In the genomic region with DNA sequence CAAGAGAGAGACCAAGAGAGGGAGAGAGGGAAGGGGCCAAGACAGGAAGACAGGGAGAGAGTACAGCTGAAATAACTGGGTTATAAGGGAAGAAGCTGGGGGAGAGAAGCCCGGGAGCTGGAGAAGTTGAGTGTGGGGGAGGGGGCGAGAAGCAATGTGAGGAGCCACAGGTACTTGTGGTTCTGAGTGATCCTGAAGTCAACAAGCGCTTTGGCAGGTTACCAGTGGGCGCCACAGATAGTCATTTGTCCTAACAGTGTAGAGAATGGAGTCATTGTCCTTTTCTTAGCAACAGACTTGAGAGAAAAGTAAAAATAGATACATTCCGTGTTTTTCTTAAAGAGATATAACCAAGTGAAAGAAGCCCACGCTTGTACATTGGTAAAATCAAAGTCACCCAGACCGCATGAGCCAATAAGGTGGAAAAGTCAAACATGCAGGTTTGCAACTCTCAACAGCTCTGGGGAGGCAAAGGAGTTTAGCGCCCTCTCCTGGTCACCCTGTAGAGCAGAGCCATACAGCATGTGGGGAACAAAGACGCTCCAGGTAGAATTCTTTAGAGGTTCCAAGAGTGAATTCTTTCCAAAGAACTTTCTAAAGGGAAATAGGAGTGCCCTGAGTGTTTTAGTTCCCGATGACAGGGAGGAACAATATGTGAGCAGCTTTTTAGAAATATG, we compare ENCODE assay signal across 9 mouse cellular contexts. TPM values are rescaled to one million over a fixed set of nuclear protein-coding genes. Genes with fewer than 3 reads are reported as not detected.
DNase-seq lines count a peak whose midpoint lies in the region; ATAC-seq and TF ChIP-seq lines count a peak whose summit lies in the region.
"Had no signal": no experiment of that assay in that cellular context is flagged by ENCODE, and none has a peak within 500 bp of the region (broad histone marks: within the 10 kb centered on the region; RNA-seq: fewer than 3 reads in every experiment).

No protein-coding gene starts in this region.

- H3K4me1 ChIP-seq in bone marrow macrophage, adult 2 months (ENCODE audit: control insufficient read depth, insufficient read depth, low read length) = peaks cover 3% of the 10 kb centered on the region; the same call in 1 of the 2 replicates
- H3K4me1 ChIP-seq in forebrain, embryonic 14.5 days (ENCODE audit: control insufficient read depth, insufficient read depth, low read length) = no peaks in the 10 kb centered on the region
- H3K4me1 ChIP-seq in lung, adult 2 months (ENCODE audit: control insufficient read depth, insufficient read depth, low read length) = no peaks in the 10 kb centered on the region; the same call in 1 of the 2 replicates
- H3K4me1 ChIP-seq: midbrain, embryonic 12.5 days had no signal

- no peak for ATAC-seq in forebrain, embryonic 14.5 days
- no peak for ATAC-seq in activated CD4-positive, CD25-positive, alpha-beta regulatory T cell, adult 4 months

- TF ChIP-seq POLR2A in bone marrow macrophage, adult 2 months (IDR thresholded peaks at IDR 0.05; ENCODE audit: borderline replicate concordance, low read depth, low read length) = no peak
- no peak for TF ChIP-seq POLR2A in lung, adult 2 months (IDR thresholded peaks at IDR 0.05; ENCODE audit: borderline replicate concordance, extremely low read depth, low read depth, low read length)

- 0 out of 2 replicates have a peak, but pooled peaks cover 3% of the 10 kb centered on the region for H3K9me3 ChIP-seq in forebrain, embryonic 14.5 days (replicated peaks; ENCODE audit: control insufficient read depth, low read length)

- no peak overlapping the region for H3K4me3 ChIP-seq in bone marrow macrophage, adult 2 months (ENCODE audit: insufficient read depth, low read length)
- H3K4me3 ChIP-seq in forebrain, embryonic 14.5 days (ENCODE audit: low read depth, low read length) = no peak overlapping the region
- H3K4me3 ChIP-seq in lung, adult 2 months (replicated peaks; ENCODE audit: extremely low read depth, low read depth, low read length) = no peak overlapping the region
- H3K4me3 ChIP-seq: midbrain, embryonic 12.5 days had no signal

- no peaks in the 10 kb centered on the region for H3K27me3 ChIP-seq in forebrain, embryonic 14.5 days (replicated peaks; ENCODE audit: control insufficient read depth, insufficient read depth, low read length)

- no peak overlapping the region for H3K27ac ChIP-seq in bone marrow macrophage, adult 2 months (ENCODE audit: insufficient read depth, low read depth, low read length)
- no peak overlapping the region for H3K27ac ChIP-seq in forebrain, embryonic 14.5 days (ENCODE audit: low read depth, low read length)
- H3K27ac ChIP-seq: midbrain, embryonic 12.5 days had no signal

- H3K36me3 ChIP-seq in forebrain, embryonic 14.5 days (ENCODE audit: control insufficient read depth, insufficient read depth, low read length) = no peaks in the 10 kb centered on the region
- H3K36me3 ChIP-seq: midbrain, embryonic 12.5 days had no signal

- H3K9ac ChIP-seq in forebrain, embryonic 14.5 days (ENCODE audit: low read length) = no peak overlapping the region
- H3K9ac ChIP-seq: midbrain, embryonic 12.5 days had no signal

- peak; percentile 80 for TF ChIP-seq CTCF in bone marrow macrophage, adult 2 months (IDR thresholded peaks at IDR 0.05; ENCODE audit: low read depth, low read length)
- TF ChIP-seq CTCF in lung, adult 2 months (IDR thresholded peaks at IDR 0.05; ENCODE audit: insufficient read depth, low read length) = peak; percentile 82

- no peak overlapping the region for H3K4me2 ChIP-seq in forebrain, embryonic 14.5 days (ENCODE audit: low read length)
- H3K4me2 ChIP-seq: midbrain, embryonic 12.5 days had no signal

- peak; percentile 26 to 30 for DNase-seq in urinary bladder, adult 18-20 months (ENCODE audit: low spot score in 2 of 2)
- DNase-seq in urinary bladder, adult 2 months (ENCODE audit: low spot score) = no peak
- peak; percentile 62 for DNase-seq in forebrain, embryonic 14.5 days (ENCODE audit: low spot score)
- peak; percentile 34 to 47 for DNase-seq in kidney, adult 8-10 months
- DNase-seq in lung, adult 2 months = peak; percentile 40
- DNase-seq in right cerebral cortex, postnatal 14 days = peak; percentile 54

- WGBS in forebrain, embryonic 14.5 days = 50% methylated on average over 10 of the region's 10 CpGs
- WGBS in lung, adult 2 months = 40% methylated on average over 10 of the region's 10 CpGs

RNA-seq across cellular contexts. Expression of a gene that starts 6.4 kb away (rescaled TPM):
- polyA plus RNA-seq in urinary bladder, adult 2 months (2012; rRNA removed) = not detected in 2 replicates
- polyA plus RNA-seq in bone marrow macrophage, adult 2 months (2012; ENCODE audit: insufficient read depth, insufficient read length, missing spikeins) = not detected in 2 replicates
- polyA plus RNA-seq in forebrain, embryonic 14.5 days (2014; fragmentation: Nextera tagmentation; extraction: Ambion mirVana) = 0.32 TPM in 1 of 2 replicates, not detected in the other
- polyA plus RNA-seq in lung, adult 2 months (2012; rRNA removed) = not detected in 2 replicates
- polyA plus RNA-seq in activated CD4-positive, CD25-positive, alpha-beta regulatory T cell, adult 4 months (2017; shearing (Covaris generic)) = not detected
- polyA plus RNA-seq: midbrain, embryonic 12.5 days had no signal

RNA-seq across cellular contexts. Expression of a gene that starts 58.6 kb away (rescaled TPM):
- 67.3 and 77.5 TPM in 2 replicates for polyA plus RNA-seq in urinary bladder, adult 2 months (2012; rRNA removed)
- 53.5 and 59.4 TPM in 2 replicates for polyA plus RNA-seq in bone marrow macrophage, adult 2 months (2012; ENCODE audit: insufficient read depth, insufficient read length, missing spikeins)
- polyA plus RNA-seq in forebrain, embryonic 14.5 days (2014; fragmentation: Nextera tagmentation; extraction: Ambion mirVana) = 113 and 124 TPM in 2 replicates
- polyA plus RNA-seq in lung, adult 2 months (2012; rRNA removed) = 166 and 199 TPM in 2 replicates
- 10 to 100 TPM in 1 of 2 experiments, 1 to 10 TPM in 1; 6.3 to 13.1 TPM for polyA plus RNA-seq in activated CD4-positive, CD25-positive, alpha-beta regulatory T cell, adult 4 months (2017; shearing (Covaris generic))
